Mouse (Mus musculus) G1E (cell line): ENCODE measurements around the gene Cmah. TPM values are rescaled to one million over a fixed set of nuclear protein-coding genes. Genes with fewer than 3 reads are reported as not detected.

Experiments
- ATAC-seq: 2 replicates; pipeline ENCODE4 v1.8.0; 2016; ENCODE audit warnings: mild to moderate bottlenecking; ENCODE audit not compliant: insufficient number of reproducible peaks, poor library complexity, low FRiP score, severe bottlenecking; ENCODE audit errors: extremely low read depth
- DNase-seq: peaks from one replicate; pipeline ENCODE4 v3.0.0; 2012; ENCODE audit warnings: low spot score
- H3K27me3 ChIP-seq: 2 replicates; pipeline ENCODE4 v1.6.1; 2012; ENCODE audit warnings: mild to moderate bottlenecking, low read length, inconsistent platforms; ENCODE audit not compliant: insufficient read depth
- H3K36me3 ChIP-seq: replicated peaks from 2 replicates; pipeline ENCODE3; 2012; ENCODE audit warnings: mild to moderate bottlenecking, inconsistent platforms
- H3K4me1 ChIP-seq: 2 replicates; pipeline ENCODE4 v1.6.1; 2012; ENCODE audit warnings: low read depth, low read length, inconsistent platforms, mixed read lengths; ENCODE audit not compliant: insufficient read depth
- H3K4me3 ChIP-seq: 2 replicates; pipeline ENCODE4 v1.5.1; 2012; ENCODE audit warnings: low read depth, mild to moderate bottlenecking, inconsistent platforms, low read length, moderate library complexity, mixed read lengths
- H3K9me3 ChIP-seq: replicated peaks from 2 replicates; pipeline ENCODE4 v1.6.1; 2012; ENCODE audit warnings: inconsistent platforms
- CTCF ChIP-seq: IDR thresholded peaks from 2 replicates; pipeline ENCODE4 v1.5.1; 2012; ENCODE audit warnings: low read depth, low read length, inconsistent platforms, mixed read lengths
- GATA1 ChIP-seq: IDR thresholded peaks from 2 replicates; pipeline ENCODE4 v1.6.1; 2012; ENCODE audit warnings: borderline replicate concordance, low read length, inconsistent platforms, mixed read lengths
- GATA2 ChIP-seq: IDR thresholded peaks from 2 replicates; pipeline ENCODE4 v1.6.1; 2012; ENCODE audit warnings: low read depth, low read length, inconsistent platforms, borderline replicate concordance
- POLR2AphosphoS5 ChIP-seq: IDR thresholded peaks from 2 replicates; pipeline ENCODE4 v1.6.1; 2012; ENCODE audit warnings: low read depth, low read length, inconsistent platforms; ENCODE audit not compliant: insufficient replicate concordance
- TAL1 ChIP-seq: conservative IDR thresholded peaks from 2 replicates; pipeline ENCODE4 v1.6.1; 2012; ENCODE audit warnings: low read depth, low read length, inconsistent platforms, mixed read lengths
- polyA plus RNA-seq: library from polyadenylated mRNA; stranded (reverse); fragments of >175 nt; gene quantifications from 2 replicates; pipeline ENCODE4 v1.2.3, GENCODE M21; 2012
- total RNA-seq, 2 experiments: library from RNA; stranded (forward) in 1 of 2; stranded (reverse) in 1 of 2; fragments of 200-1000 nt in 1 of 2; fragments of >200 nt in 1 of 2; fragmentation: Nextera tagmentation in 1 of 2; gene quantifications; 2 replicates each; pipeline ENCODE4 v1.2.3; 2014 to 2017

The Cmah gene
- total and polyA plus RNA-seq, 3 experiments: 0.16 to 0.23 TPM; not detected in 1

DNA sequence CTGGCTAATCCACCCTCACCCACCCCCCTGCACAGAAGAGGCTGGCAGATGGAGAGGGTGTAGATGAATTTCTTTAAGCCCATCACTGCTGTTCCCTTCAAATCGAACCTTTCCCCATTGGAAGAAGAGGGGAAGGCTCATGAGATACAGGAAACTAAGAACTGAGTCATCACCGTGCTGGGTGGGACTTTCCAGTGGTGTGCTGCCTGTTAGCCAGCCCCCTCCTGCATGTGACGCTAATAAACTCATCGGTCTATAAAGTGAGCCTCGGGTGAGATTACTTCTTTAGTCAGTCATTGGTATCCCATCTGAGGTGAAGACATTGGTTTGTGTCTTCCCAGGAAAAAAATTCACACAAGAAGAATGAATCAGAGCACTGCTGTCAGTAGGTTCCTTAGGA is 160.3 kb downstream of the Cmah start:
- no peak for ATAC-seq
- DNase-seq: no peak
- H3K4me1 ChIP-seq: no peaks in the 10 kb centered on the region

GRCm38 (mm10) chr13:24488526-24489070 is 161.4 kb downstream of the Cmah start:
- H3K4me3 ChIP-seq: no peak overlapping the region
- ATAC-seq: no peak
- no peaks in the 10 kb centered on the region for H3K9me3 ChIP-seq
- no peaks in the 10 kb centered on the region for H3K4me1 ChIP-seq
- DNase-seq: no peak
- H3K36me3 ChIP-seq: no peaks in the 10 kb centered on the region
- no peak for TF ChIP-seq CTCF
- peaks cover 4% of the 10 kb centered on the region; the same call in 1 of the 2 replicates for H3K27me3 ChIP-seq

More for the DNA sequence above, 160.3 kb downstream of the Cmah start:
- H3K4me3 ChIP-seq: no peak overlapping the region
- no peaks in the 10 kb centered on the region for H3K9me3 ChIP-seq
- no peak for TF ChIP-seq CTCF
- peaks cover 4% of the 10 kb centered on the region; the same call in 1 of the 2 replicates for H3K27me3 ChIP-seq
- H3K36me3 ChIP-seq: no peaks in the 10 kb centered on the region

GRCm38 (mm10) chr13:24489515-24489914 is 162.3 kb downstream of the Cmah start:
- DNase-seq (no peak), ATAC-seq (no peak)
- Histone ChIP-seq H3K27me3 (peaks cover 4% of the 10 kb centered on the region; the same call in 1 of the 2 replicates), H3K4me1 (no peaks in the 10 kb centered on the region), H3K9me3 (no peaks in the 10 kb centered on the region), H3K4me3 (no peak overlapping the region), H3K36me3 (no peaks in the 10 kb centered on the region)
- TF ChIP-seq POLR2AphosphoS5 (no peak), TAL1 (no peak), GATA1 (no peak), GATA2 (no peak), CTCF (no peak)

DNA sequence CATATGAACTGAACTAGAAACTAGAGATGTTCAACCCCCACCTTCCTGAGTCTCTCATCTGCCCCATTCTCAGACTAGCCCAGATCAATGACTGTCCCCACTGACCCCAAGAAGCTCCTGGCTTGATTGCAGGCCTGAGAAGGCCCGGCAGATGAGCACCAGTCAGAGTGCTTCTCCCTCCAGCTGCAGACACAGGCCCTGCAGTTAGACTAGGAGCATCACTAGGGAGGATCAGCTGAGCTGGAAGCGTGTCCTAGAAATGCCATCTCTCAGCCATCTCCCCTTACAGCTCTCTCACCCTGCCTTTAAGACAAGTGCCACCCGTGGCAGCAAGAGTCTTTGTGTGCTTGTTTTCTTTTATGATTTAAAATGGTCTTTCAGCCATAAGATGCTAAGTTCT is 162.8 kb downstream of the Cmah start:
- peaks cover 4% of the 10 kb centered on the region; the same call in 1 of the 2 replicates for H3K27me3 ChIP-seq
- ATAC-seq (no peak), DNase-seq (no peak)
- H3K4me3 ChIP-seq: no peak overlapping the region
- TF ChIP-seq TAL1: no peak
- TF ChIP-seq POLR2AphosphoS5: no peak
- no peak for TF ChIP-seq GATA2
- no peak for TF ChIP-seq CTCF
- TF ChIP-seq GATA1: no peak
- no peaks in the 10 kb centered on the region for H3K36me3 ChIP-seq
- no peaks in the 10 kb centered on the region for H3K4me1 ChIP-seq
- no peaks in the 10 kb centered on the region for H3K9me3 ChIP-seq

- ATAC-seq (no peak), DNase-seq (no peak)
- no peaks in the 10 kb centered on the region for H3K36me3 ChIP-seq
- no peaks in the 10 kb centered on the region for H3K4me1 ChIP-seq
- no peaks in the 10 kb centered on the region; the same call in 1 of the 2 replicates for H3K27me3 ChIP-seq
- H3K4me3 ChIP-seq: no peak overlapping the region
- no peak for TF ChIP-seq GATA1
- no peak for TF ChIP-seq TAL1
- H3K9me3 ChIP-seq: no peaks in the 10 kb centered on the region
Measured at GRCm38 (mm10) chr13:24491101-24491500, 163.9 kb downstream of the Cmah start.

GRCm38 (mm10) chr13:24493784-24494183 is 166.6 kb downstream of the Cmah start:
- no peaks in the 10 kb centered on the region for H3K4me1 ChIP-seq
- TF ChIP-seq GATA1 (no peak), TAL1 (no peak), POLR2AphosphoS5 (no peak), GATA2 (no peak), CTCF (no peak)
- no peak for DNase-seq
- ATAC-seq: no peak
- no peak overlapping the region for H3K4me3 ChIP-seq
- no peaks in the 10 kb centered on the region; the same call in 1 of the 2 replicates for H3K27me3 ChIP-seq
- no peaks in the 10 kb centered on the region for H3K9me3 ChIP-seq
- no peaks in the 10 kb centered on the region for H3K36me3 ChIP-seq

DNA sequence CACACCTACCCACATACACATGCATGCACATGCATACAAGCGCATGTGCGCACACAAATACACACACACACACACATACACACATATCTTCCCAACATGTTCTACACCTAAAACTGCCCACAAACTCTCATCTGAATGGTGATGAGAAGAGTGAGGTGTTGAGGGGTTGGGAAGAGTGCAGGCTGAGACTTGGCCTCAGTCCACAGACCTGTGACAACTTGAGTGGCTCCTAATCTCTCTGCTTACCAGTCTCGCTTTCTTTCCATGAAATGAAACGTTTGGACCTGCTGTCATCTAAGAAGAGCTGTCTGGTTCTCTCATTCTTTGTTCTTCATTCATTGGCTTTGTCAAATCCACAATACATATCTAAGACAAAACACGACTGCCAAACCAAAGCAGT is 169.1 kb downstream of the Cmah start:
- Histone ChIP-seq H3K4me1 (no peaks in the 10 kb centered on the region), H3K27me3 (no peaks in the 10 kb centered on the region), H3K9me3 (no peaks in the 10 kb centered on the region), H3K36me3 (no peaks in the 10 kb centered on the region), H3K4me3 (no peak overlapping the region)
- TF ChIP-seq CTCF: no peak
- TF ChIP-seq POLR2AphosphoS5: no peak
- TF ChIP-seq GATA1: no peak
- no peak for TF ChIP-seq GATA2
- no peak for TF ChIP-seq TAL1
- ATAC-seq (no peak), DNase-seq (no peak)
